Mouse (Mus musculus): ENCODE measurements at regions not wholly inside any gene's neighbourhood (a gene's known extent, or its start where the extent isn't known, plus 50 kb on each side); places are given as distances from the start of the nearest gene placed in this dataset.

- no peak for DNase-seq (ENCODE audit: low read depth, low spot score)
Observed at GRCm38 (mm10) chr12:62881202-62881601, 1358.3 kb downstream of the Lrfn5 start.

GRCm38 (mm10) chr12:62892851-62893632 is 1370.1 kb downstream of the Lrfn5 start:
- DNase-seq (ENCODE audit: low read depth, low spot score) = peak; percentile 1

Data from skeletal muscle tissue, adult 2 months (tissue).